ENCODE assay signal across 8 mouse cellular contexts in the genomic region with DNA sequence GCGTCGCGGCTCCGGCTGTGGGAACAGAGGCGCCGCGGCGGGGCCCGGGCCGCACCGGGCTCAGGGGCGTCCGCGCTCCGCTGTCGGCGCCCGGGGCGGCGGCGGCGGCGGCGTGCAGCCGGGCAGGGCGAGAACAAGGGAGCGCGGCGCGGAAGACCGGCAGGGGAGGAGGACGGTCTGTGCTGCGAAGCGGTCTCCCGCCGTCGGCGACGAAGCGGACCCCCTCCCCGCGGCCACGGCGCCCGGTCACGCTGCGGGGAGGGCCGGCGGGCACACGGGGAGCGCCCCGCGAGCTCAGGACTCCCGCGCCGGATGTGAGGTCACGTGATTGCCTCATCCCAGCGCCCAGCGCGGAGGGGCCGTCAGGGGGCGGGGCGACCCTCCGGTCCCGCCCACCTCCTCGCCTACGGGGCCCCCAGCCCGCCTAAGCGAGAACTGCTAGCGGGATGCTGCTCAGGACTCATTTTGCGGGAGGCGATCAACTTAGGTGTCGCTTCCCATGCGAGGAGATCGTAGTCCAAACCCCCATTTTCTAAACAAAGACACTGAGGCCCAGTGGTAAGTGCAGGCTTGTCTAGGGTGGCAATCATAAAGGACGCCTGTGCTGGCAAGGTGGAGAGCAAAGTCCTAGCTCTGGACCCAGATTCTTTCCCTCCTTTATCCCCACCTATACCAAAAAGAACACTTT. TPM values are rescaled to one million over a fixed set of nuclear protein-coding genes. Genes with fewer than 3 reads are reported as not detected.
DNase-seq lines count a peak whose midpoint lies in the region; ATAC-seq and TF ChIP-seq lines count a peak whose summit lies in the region.

No protein-coding gene starts in this region.

- peak overlapping the region; percentile 95 for H3K27ac ChIP-seq in hindbrain, embryonic 10.5 days
- H3K27ac ChIP-seq in lung, embryonic 16.5 days (ENCODE audit: low read length): peak overlapping the region; percentile 97
- peak overlapping the region; percentile 95 for H3K27ac ChIP-seq in thymus, adult 2 months (ENCODE audit: control insufficient read depth, insufficient read depth, low read length)

- H3K9ac ChIP-seq in lung, embryonic 16.5 days (ENCODE audit: low read length): peak overlapping the region; percentile 90

- ATAC-seq in frontal cortex, adult (ENCODE audit: low TSS enrichment): peak; percentile 89
- peak; percentile 86 for ATAC-seq in lung, embryonic 16.5 days (ENCODE audit: low read depth)

- peak; percentile 89 for TF ChIP-seq POLR2A in thymus, adult 2 months (IDR thresholded peaks at IDR 0.05; ENCODE audit: control insufficient read depth, extremely low read depth, insufficient read depth, low read length, poor library complexity)

- peaks cover 3% of the 10 kb centered on the region; the same call in 1 of the 2 replicates for H3K9me3 ChIP-seq in hindbrain, embryonic 10.5 days
- H3K9me3 ChIP-seq in lung, embryonic 16.5 days (ENCODE audit: control insufficient read depth, low read length): no peaks in the 10 kb centered on the region

- peaks cover 34% of the 10 kb centered on the region for H3K36me3 ChIP-seq in hindbrain, embryonic 10.5 days
- H3K36me3 ChIP-seq in lung, embryonic 16.5 days (ENCODE audit: control insufficient read depth, insufficient read depth, low read length): no peaks in the 10 kb centered on the region
- H3K36me3 ChIP-seq in thymus, adult 2 months (ENCODE audit: control insufficient read depth, insufficient read depth, low read length): no peaks in the 10 kb centered on the region; the same call in 1 of the 2 replicates

- peak overlapping the region; percentile 95 for H3K4me3 ChIP-seq in hindbrain, embryonic 10.5 days
- H3K4me3 ChIP-seq in lung, embryonic 16.5 days (ENCODE audit: low read length): peak overlapping the region; percentile 90
- peak overlapping the region; percentile 68 for H3K4me3 ChIP-seq in thymus, adult 2 months (ENCODE audit: control insufficient read depth, insufficient read depth, low read length)

- DNase-seq in Muller cell, postnatal 12 days (ENCODE audit: inconsistent ontology term): peak; percentile 94
- DNase-seq in cerebellum, adult 9-10 months: peak; percentile 88
- peak; percentile 91 for DNase-seq in hindbrain, embryonic 10.5 days (ENCODE audit: low spot score)
- peak; percentile 91 for DNase-seq in layer of hippocampus, adult 9-11 months
- peak; percentile 84 for DNase-seq in ovary, adult 18-20 months (ENCODE audit: low spot score)
- peak; percentile 95 for DNase-seq in thymus, adult 2 months

- H3K4me2 ChIP-seq in lung, embryonic 16.5 days (ENCODE audit: low read depth, low read length): peak overlapping the region; percentile 95

- H3K27me3 ChIP-seq in hindbrain, embryonic 10.5 days (ENCODE audit: insufficient read depth, poor library complexity, severe bottlenecking): 0 out of 2 replicates have a peak, but pooled peaks cover 7% of the 10 kb centered on the region
- H3K27me3 ChIP-seq in lung, embryonic 16.5 days (ENCODE audit: control insufficient read depth, insufficient read depth, low read depth, low read length): peaks cover 3% of the 10 kb centered on the region; the same call in 1 of the 2 replicates
- no peaks in the 10 kb centered on the region for H3K27me3 ChIP-seq in thymus, adult 2 months (ENCODE audit: control insufficient read depth, insufficient read depth, low read length)

- peaks cover 28% of the 10 kb centered on the region for H3K4me1 ChIP-seq in hindbrain, embryonic 10.5 days (replicated peaks)
- H3K4me1 ChIP-seq in lung, embryonic 16.5 days (replicated peaks; ENCODE audit: control insufficient read depth, insufficient read depth, low read length): peaks cover 22% of the 10 kb centered on the region
- H3K4me1 ChIP-seq in thymus, adult 2 months (replicated peaks; ENCODE audit: control insufficient read depth, insufficient read depth, low read length): peaks cover 23% of the 10 kb centered on the region

- TF ChIP-seq CTCF in thymus, adult 2 months (IDR thresholded peaks at IDR 0.05; ENCODE audit: borderline replicate concordance, control insufficient read depth, extremely low read depth, insufficient read depth, low read length, poor library complexity): no peak

- WGBS in hindbrain, embryonic 10.5 days: under 1% methylated on average over 76 of the region's 76 CpGs
- under 1% methylated on average over 44 of the region's 76 CpGs for WGBS in lung, embryonic 16.5 days
- under 1% methylated on average over 75 of the region's 76 CpGs for WGBS in thymus, adult 2 months

RNA-seq across cellular contexts. Expression of a gene that starts 17.1 kb away (rescaled TPM):
- polyA plus RNA-seq in hindbrain, embryonic 10.5 days (2016; fragmentation: Nextera tagmentation; extraction: Ambion mirVana): 7.0 and 7.8 TPM in 2 replicates
- polyA plus RNA-seq in lung, embryonic 16.5 days (2015; fragmentation: Nextera tagmentation; extraction: Ambion mirVana): 12.0 and 12.5 TPM in 2 replicates
- 68.1 and 102 TPM in 2 replicates for polyA plus RNA-seq in thymus, adult 2 months (2012; rRNA removed)

Comparison
In these comparisons a context has a peak if more than half of its experiments do, and no peak if none do; other contexts are left out.
1. Peak in every context shown above with its lines: DNase-seq, ATAC-seq, H3K4me3 ChIP-seq and H3K27ac ChIP-seq.